Mouse (Mus musculus): ENCODE measurements around the gene Romo1.
"Not testable (repeated sequence)": the region's sequence is repeated elsewhere in the genome, so short reads cannot be mapped to it uniquely, and the experiment has no call there.

The Romo1 gene

DNA sequence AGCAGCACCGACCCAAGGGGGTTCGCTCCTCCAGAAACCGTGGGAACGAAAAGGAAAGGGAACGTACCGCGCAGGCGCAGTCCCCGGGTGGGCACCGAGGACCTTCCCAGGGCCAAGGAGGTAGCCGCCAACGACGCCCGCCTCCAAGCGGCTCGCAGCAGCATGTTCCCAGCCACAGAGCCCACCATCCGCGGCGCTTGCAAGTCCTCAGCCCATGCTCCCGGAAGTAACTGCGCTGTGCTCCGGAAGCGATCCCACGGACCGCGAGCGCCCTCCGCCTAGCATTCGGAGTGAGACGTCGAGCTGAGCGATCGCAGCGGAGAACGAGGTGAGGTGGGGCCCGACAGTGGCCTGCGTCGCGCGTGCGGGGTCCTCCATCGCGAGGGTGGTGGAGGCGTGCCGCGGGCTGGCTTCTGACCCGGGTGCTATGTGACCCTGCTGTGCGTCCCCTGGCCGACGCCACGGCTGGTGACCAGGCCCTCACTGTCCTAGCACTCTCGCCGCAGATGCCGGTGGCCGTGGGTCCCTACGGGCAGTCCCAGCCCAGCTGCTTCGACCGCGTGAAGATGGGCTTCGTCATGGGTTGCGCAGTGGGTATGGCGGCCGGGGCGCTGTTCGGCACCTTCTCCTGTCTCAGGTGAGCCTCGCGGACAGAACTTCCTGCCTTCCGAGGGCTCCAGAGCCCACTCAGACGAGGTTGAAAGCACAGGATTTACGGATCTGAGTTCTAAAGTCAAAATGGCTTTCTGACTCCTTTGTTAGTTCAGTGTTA, at the start of gene Romo1, which contains the start of gene Nfs1:
Gene Romo1, plus strand, starts transcription at position 87 of the 772 bp plus-strand sequence.
Gene Nfs1, minus strand, starts transcription at position 234 of the 772 bp plus-strand sequence.
- peak; percentile 98 for DNase-seq

DNA sequence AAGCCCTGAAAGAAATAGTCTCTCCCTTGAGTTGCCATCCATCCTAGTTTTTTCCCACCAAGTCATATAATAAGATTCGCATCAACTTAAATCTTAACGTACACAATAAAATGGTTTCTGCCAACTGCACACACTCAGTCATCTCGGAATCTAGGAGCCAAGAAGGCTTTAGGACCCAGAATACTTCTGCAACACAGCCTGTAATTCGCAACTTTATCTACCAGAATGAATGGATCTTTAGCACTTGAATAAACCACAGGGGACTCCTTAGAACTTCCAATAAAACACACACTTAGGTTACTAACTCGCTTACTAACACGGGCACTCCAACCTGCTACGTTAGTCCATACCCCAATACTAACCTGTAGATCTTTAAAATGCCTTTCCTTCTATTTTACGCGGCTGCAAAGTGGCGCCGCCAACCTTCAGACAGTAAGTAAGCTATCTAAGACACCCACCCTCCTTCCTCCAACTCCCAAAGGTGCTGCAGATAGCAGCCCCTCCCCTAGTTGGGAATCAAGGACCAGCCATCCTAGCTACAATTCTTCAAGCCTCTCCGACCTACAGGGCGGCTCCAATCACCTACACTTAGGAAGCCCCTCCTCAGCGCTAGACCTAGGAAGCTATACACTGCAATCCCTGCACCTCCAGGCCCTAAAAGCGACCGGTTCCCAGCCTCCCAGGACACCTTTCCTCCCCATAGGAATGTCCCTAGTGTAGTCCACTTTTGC, 33.0 kb upstream of the Romo1 start:
- DNase-seq, result peak in 1 of 2 experiments; percentile 53

DNA sequence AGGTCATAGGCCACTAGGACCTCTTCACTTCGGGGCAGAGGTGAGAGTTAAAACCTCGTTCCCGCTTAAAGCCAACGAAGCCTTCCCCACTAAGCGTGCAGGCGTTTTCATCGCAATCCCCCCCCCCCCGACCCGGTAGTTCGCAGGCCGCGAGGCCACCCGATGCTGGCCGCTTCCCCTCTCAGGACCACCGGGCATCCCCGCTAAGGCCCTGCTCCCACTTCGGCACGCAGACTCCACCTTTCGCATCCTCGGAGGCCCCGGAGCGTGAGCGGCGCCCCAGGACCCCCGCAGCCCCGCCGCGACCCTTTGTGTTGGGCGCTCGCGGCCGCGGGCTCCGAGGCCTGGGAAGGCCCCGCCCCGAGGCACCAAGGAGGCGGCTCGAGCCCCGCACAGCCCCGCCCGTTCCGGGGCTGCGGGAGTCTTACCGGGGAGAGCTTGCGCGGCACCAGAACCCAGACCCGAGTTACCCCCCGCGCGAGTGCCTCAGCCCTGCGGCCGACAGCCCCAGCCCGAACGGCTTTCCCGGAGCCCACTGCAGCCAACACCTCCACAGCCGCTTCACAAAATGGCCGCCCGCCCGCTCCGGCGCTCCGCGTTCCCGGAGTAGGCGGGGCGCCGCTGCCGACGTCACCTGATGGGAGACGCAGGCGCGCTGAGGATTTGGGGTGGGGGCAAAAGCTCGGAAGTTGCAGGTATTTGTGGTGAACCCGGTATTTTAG, 32.3 kb upstream of the Romo1 start, which contains the start of the genes Cpne1 and Rbm12:
Gene Cpne1, minus strand, starts transcription at position 608 of the 722 bp plus-strand sequence.
Gene Rbm12, minus strand, starts transcription at position 621 of the 722 bp plus-strand sequence.
- DNase-seq, result peak; percentile 95 to 97

DNA sequence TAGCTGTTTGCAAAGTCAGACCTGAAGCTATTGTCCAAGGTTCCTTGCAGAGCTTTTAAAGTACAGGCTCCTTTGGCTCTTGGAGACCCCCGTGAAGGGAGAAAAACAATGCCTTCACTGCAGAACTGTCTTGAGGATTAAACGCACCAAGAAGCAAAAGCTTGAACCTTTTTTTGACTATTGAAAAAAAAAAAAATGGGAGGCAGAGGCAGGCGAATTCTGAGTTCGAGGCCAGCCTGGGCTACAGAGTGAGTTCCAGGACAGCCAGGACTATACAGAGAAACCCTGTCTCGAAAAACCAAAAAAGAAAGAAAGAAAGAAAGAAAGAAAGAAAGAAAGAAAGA, 31.8 kb upstream of the Romo1 start:
- DNase-seq, result not testable (repeated sequence)

DNA sequence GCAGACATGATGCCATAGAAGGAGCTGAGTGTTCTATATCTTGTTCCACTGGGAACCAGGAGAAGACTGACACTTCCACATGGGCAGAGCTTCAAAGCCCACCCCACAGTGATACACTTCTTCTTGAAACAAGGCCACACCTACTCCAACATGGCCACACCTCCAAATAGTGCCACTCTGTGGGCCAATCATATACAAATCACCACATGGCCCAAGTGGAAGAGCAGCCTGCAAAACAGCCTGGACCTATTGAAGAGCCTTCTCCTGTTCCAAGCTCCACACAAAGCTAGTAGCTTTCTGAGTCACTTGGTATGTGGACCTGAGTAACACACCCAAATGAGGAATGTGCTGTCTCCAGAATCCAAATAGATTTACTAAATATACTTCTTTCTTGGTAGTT, 24.3 kb upstream of the Romo1 start:
- DNase-seq, result no peak

DNA sequence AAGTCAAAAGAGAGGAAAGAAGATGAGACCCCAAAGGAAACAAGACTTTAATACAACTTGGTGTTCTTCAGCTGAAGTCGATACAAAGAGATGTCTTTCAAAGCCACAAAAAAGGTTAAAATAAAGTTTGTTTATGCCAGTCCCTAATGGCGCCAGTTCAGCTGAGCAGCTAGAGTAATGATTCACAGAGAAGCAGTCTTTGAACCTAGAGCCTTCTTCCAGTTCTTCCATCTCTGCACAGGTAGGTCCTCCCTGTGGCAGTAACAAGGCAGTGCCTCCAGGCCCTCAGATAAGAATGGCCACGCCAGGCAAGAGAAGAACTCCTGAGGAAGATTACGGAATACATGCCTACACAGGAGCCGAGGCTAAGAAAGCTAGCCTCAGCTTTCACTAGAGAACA, 20.1 kb upstream of the Romo1 start:
- DNase-seq, result no peak

DNA sequence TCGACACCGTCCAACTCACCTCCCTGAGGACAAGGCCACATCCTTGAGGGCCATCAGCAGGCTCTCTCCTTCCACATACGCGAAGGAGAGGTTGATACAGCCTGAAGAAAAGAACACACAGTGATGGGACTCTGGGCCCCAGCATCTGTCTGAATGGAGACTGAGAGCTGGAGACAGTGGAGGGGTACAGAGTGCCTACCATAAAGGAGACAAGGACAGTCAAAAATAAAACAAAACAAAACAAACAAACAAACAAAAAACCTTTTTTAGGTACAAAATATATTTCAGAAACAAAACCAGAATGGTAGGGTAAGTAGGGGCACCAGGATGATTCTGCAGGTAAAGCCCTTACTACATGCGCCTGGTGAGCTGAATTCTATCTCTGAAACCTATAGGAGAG, 16.8 kb upstream of the Romo1 start, which contains the start of gene Gm28036:
Gene Gm28036, minus strand, starts transcription at position 101 of the 400 bp plus-strand sequence.
- no peak for DNase-seq

DNA sequence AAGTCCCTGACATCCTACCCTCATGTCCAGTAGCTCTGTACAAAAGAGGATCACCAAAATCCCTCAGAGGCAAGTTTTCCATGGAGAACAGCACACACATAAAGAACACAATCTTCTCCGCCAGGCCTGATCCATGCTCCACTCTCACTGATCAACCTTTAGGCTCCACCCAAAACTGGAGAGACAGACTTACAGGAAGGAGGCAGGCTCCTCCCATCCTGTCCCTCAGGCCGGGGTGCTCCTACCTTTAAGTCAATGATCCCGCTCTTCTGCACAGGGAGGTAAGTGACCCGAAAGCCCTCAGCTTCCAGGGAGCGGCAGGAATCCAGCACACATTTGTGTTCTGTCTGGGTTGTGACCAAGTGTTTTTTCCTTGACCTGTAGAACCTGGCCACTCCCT, 9.7 kb upstream of the Romo1 start:
- no peak for DNase-seq

DNA sequence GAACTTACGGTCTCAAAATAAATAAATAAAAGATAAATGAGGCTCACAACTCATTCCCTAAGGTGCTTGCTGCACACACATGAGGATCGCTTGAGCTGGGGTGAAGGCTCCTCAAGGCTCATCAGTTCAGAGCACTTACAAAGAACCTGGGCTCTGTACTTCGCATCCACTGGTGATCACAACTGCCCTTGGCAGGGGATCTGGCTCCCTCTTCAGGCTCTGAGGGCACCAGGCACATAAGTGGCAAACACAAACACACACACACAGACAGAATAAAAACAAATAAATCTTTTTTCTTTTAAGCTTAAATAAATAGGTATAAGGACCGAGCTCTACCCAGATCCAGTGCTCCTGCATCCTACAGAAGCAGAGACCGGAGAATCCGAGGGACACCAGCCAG, 8.1 kb upstream of the Romo1 start:
- no peak for DNase-seq

DNA sequence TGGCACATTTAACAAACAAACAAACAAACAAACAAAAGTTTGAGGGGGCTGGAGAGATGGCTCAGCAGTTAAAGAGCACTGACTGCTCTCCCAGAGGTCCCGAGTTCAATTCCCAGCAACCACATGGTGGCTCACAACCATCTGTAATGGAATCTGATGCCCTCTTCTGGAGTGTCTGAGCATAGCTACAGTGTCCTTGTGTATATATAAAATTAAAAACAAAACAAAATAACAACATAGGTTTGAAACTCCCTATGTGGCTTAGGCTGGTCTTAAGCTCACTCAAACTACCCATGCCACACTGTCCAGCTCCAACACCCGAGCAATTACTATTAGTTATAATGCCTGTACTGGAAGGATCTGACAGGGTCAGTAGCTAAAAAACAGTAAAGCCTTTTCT, 1.0 kb upstream of the Romo1 start:
- DNase-seq, result no peak

DNA sequence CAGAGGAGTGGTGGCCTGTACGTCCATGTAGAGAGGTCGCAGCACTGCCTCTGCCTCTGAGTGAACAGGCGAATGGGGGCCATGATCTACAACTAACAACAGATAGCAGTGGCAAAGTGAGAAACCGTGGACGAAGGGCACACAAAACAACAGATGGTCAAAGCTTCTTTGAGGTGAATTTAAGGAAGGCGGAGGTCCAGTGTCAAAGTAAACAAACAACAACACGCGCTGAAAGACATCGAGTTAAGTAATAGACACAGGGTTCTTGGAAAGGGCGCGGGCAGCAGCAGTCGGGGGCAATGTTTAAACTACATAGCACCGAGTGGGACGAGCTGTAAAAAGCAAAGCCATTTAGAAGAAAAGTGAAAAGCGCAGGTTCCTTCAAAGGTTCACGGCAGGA, 472 bp upstream of the Romo1 start:
- DNase-seq, result peak in 1 of 2 experiments; percentile 10

DNA sequence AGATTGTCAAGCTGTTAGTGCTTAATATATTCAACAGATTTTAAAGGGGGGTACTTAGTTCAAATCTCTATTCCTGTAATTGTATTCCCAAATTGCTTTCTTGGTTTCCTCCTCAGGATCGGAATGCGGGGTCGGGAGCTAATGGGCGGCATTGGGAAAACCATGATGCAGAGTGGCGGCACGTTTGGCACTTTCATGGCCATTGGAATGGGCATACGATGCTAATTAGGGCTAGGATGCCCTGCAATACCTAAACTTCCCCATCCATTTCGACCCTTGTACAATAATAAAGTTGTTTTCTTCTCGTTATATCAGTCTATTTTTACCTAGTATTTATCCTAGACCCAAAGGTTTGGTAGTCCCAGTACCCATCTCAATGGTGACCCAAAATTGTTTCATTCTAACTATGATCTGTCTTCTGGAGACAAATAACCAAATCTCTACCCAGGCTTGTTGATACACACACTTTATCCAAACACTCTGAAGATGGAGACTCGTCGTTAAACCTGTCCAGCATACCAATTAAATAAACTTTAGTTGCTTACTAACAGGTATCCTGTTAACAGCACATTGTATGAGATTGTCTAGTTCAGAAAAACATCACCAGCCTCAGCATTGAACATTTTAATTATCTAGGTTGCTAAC, 1.8 kb downstream of the Romo1 start:
- peak; percentile 12 to 13 for DNase-seq

DNA sequence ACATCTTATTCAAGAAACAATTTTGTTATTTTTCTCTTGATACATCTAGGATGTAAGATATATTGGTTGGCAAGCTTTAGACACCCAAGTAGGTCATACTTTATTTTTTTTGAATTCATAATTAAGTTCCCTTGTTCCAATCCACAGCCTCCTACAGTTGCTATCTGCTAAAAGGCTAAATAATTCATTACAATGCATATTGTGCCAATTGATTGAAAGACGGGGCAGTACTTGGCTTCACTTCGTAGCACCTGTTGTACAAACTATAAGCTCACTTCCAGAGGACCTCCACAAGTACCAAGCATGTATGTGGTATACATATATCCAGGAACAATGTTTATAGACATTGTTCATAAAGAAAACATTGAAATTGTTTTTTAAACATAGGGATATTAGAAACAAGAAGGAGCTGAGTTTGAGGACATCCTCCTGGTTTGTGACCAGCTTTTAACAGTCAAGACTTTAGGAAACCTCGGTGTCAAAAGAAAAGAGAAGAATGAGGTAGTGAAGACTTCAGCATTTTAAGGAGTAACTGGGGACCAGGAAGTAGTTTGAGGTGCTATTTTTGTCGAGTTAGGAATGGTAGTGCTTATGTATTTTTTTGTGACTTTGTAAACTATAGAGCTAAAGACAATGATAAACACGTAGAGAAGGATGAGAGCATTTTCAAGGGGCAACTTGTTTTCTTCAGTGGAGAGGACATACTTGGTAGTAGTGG, 2.6 kb downstream of the Romo1 start:
- DNase-seq, result no peak

DNA sequence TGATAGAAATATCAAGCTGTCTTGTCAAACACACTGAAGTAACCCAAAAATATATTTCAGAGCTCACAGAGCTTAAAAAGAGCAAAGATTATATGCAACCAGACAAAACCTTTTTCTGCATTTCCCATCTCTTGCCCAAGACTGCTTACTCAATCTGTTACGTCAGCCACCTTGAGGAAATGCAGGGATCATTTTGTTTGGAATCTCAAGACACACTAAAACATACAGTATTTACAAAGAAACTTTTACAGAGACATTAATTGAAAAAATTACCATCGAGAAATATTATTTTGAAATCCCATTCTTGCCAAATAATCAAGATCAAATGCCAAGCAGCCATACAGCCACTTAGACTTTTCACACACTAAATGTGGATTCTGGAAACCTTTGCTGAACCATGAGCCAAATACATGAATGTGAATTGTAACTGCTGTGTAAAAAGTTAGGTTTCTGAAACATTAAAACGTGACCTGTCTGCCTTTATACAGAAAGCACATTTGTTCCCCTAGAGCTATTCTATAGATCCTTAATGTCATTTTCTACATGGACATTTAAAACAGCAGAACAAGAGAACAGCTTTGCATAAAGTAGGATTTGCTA, 3.6 kb downstream of the Romo1 start:
- DNase-seq, result no peak

DNA sequence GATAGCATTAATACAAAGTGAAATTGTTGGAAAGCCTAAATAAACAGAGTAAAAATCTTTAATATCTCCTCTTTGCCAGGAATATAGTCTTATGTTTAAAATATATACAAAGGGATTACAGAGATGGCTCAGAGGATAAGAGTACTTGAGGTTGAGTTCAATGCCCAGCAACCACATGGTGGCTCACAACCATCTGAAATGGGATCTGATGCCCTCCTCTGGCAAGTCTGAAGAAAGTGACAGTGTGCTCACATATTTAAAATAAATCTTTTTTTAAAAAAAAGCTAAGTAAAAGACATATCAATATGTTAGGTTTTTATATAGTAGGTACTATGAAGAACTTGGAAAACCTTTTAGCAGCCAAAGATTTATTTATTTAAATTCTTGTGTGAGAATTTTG, 7.7 kb downstream of the Romo1 start:
- DNase-seq, result no peak

DNA sequence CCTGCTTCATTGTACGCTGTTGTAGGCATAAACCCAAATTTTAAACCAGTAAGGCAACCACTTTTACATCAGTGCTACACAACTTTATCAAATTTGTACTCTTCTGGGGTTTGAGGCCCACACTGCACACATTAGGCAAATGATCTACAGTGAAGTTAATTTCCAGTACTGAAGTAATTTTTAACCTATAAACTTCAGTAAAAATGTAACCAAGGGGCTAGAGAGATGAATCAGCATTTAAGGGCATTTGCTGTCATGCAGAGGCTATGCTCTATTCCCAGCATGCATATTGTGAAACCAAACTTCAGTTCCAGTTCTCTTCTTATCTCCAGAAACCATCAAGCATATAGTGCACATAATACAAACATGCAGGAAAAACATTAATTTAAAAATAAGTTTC, 21.6 kb downstream of the Romo1 start:
- DNase-seq, result no peak

DNA sequence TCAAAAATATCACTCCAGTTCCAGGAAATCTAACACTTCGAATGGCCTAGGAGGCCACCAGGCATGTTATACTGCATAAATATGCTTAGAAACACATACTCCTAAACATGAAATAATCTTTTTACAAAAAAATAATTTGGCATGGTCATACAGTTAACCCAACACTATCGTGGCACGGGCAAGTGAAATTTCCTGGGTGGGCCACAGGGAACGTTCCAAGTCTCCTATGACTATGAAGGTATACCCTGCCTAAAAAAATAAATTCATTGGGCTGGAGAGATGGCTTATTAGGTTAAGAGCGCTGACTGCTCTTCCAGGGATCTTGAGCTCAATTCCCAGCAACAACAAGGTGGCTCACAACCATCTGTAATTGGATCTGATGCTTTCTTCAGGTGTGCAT, 22.7 kb downstream of the Romo1 start:
- no peak for DNase-seq

DNA sequence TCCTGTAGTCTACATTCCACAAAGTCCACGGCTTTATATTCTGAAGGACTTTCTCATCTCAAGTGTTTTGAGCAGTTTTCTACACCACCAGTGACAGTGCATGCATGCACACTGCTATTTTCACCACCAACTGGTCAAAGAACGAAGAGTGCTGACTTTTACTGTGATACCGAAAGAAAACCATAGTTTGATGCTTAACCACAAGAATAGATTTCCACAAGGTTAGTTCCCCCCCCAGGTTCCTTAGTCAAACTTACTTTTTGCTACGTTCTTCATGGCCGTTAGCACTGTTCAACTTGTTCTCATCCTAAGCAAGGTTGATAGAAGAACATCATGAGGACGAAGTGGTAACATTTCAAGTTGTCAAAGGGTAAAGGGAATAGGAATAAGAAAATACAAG, 33.2 kb downstream of the Romo1 start:
- no peak for DNase-seq

DNA sequence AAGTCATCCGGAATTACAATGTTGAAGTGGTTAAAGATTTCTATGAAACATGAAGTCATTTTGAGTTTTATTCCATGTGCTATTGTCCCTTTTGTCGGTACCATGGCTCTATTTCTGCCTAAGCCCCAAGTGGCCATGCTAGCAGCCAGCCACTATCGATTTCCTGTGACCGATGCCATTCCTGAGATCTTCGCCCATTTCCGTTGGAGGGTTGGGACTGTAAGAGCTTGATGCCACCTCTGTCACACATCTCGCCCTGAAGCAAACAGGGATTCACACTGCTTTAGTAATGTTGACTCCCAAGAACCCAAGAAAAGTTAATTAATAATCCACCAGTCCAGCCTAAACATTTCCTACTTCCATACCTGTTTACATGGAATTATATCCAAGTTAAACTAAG, 33.8 kb downstream of the Romo1 start:
- DNase-seq, result peak in 1 of 2 experiments; percentile 8

DNA sequence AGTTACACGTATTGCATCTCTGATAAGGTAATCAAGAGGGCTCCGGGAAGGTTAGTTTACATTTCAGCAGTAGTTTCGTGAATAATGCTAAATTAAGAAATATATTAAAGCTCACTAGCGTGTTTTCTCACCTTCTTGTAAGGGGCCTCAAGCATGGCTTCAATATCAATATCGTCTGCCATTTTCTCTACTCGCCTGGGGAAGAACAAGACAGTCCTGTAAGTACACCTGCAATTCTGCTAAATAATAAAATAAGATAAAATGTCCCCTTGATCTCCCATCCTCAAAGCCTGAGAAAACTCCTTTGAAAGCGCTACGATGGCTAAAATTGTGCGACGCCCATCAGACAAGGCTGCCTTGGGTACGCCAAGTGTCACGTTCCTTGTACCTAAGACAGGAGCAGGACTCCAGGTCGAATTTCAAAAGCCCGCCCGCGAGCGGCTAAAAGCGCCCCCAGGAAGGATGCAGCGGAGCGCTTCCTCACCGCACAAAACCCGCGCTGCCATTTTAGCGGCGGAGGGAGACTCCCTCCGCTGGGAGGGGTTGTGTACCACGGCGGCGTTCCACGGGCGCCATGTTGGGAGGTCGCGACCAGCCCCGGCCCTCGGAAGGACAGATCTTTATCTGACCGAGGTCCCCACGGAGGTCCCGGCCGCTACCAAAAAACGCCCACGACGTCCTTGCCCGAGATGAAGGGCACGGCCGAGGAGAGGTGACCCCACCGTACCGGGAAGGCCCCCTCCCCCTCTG, 35.4 kb downstream of the Romo1 start:
- DNase-seq, result peak; percentile 85 to 92

DNA sequence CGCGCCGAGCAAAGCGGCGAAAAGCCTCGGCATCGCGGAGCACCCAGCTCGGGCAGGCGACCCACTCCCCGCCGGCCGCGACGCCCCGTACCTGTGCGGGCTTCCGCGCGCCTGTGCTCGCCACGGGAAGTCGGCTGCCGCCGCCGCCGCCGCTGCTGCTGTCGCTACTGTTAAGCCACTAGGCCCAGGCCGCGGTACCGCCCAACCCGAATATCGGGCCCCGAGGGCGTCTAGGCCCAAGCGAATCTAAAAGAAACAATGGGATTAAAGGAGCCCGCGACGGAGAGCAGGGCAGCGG, 35.9 kb downstream of the Romo1 start:
- DNase-seq, result no peak
